ENCODE assay signal across 18 mouse cellular contexts in genomic region chr13:20627796-20628195, GRCm38 (mm10).
"Had no signal": no experiment of that assay in that cellular context is flagged by ENCODE, and none has a peak within 500 bp of the region (broad histone marks: within the 10 kb centered on the region; RNA-seq: fewer than 3 reads in every experiment).

No protein-coding gene starts in this region.

- DNase-seq: liver, postnatal 0 days; lung, embryonic 14.5 days; lung, postnatal 10 days; lung, postnatal 4 days; midbrain, embryonic 14.5 days; retina, postnatal 1 day; right cerebral cortex, adult 18-20 months; right cerebral cortex, postnatal 25 days; right cerebral cortex, postnatal 4 days; spleen, adult 18-20 months; thymus, adult 18-20 months; thymus, postnatal 14 days; thymus, postnatal 36 days had no signal

- H3K27me3 ChIP-seq: midbrain, embryonic 12.5 days; neural tube, embryonic 13.5 days; neural tube, embryonic 15.5 days had no signal

- H3K9me3 ChIP-seq: neural tube, embryonic 13.5 days; neural tube, embryonic 15.5 days had no signal

- H3K36me3 ChIP-seq: midbrain, embryonic 10.5 days; midbrain, embryonic 12.5 days; neural tube, embryonic 13.5 days; neural tube, embryonic 15.5 days had no signal

- H3K4me1 ChIP-seq: midbrain, embryonic 10.5 days; midbrain, embryonic 12.5 days; neural tube, embryonic 13.5 days; neural tube, embryonic 15.5 days had no signal

- H3K27ac ChIP-seq: midbrain, embryonic 10.5 days; midbrain, embryonic 12.5 days; neural tube, embryonic 13.5 days; neural tube, embryonic 15.5 days had no signal

- H3K4me3 ChIP-seq: midbrain, embryonic 10.5 days; midbrain, embryonic 12.5 days; myocyte; neural tube, embryonic 13.5 days; neural tube, embryonic 15.5 days had no signal

- H3K9ac ChIP-seq: liver, postnatal 0 days; lung, embryonic 14.5 days; midbrain, embryonic 12.5 days; neural tube, embryonic 13.5 days; neural tube, embryonic 15.5 days had no signal
